Comparison of ENCODE assay signal across 9 mouse cellular contexts in genomic region chr2:118199867-118200266, GRCm38 (mm10). TPM values are rescaled to one million over a fixed set of nuclear protein-coding genes. Genes with fewer than 3 reads are reported as not detected.
A peak's percentile ranks its signal among the peaks of the same experiment; 100 is the strongest.
DNase-seq lines count a peak whose midpoint lies in the region; ATAC-seq and TF ChIP-seq lines count a peak whose summit lies in the region.
"Had no signal": no experiment of that assay in that cellular context is flagged by ENCODE, and none has a peak within 500 bp of the region (broad histone marks: within the 10 kb centered on the region; RNA-seq: fewer than 3 reads in every experiment).

No protein-coding gene starts in this region.

- intact Hi-C loops in heart, postnatal 14 days (cut with DNase I), result loop anchor here (1.0 kb wide), 1 partner anchor 46 kb away; no protein-coding TSS in a partner anchor

- H3K27me3 ChIP-seq in MEL (ENCODE audit: control insufficient read depth in 1 of 2, insufficient read depth in 2 of 2, low read length in 2 of 2), result no peaks in the 10 kb centered on the region; a peak in 1 of 4 replicates
- no peaks in the 10 kb centered on the region for H3K27me3 ChIP-seq in forebrain, embryonic 11.5 days (ENCODE audit: control insufficient read depth, insufficient read depth, low read length)

- no peak overlapping the region for H3K4me2 ChIP-seq in forebrain, embryonic 11.5 days (ENCODE audit: low read depth, low read length, severe bottlenecking)

- TF ChIP-seq POLR2A in MEL (IDR thresholded peaks at IDR 0.05; ENCODE audit: control insufficient read depth in 1 of 2, insufficient read depth in 1 of 2, low read depth in 1 of 2, low read length in 2 of 2, poor library complexity in 1 of 2), result no peak

- no peak overlapping the region for H3K27ac ChIP-seq in MEL (ENCODE audit: control insufficient read depth, low read depth, low read length)
- no peak overlapping the region for H3K27ac ChIP-seq in forebrain, embryonic 11.5 days (ENCODE audit: low read depth, low read length)

- ATAC-seq in forebrain, embryonic 11.5 days (replicated peaks; ENCODE audit: low FRiP score), result peak; percentile 60; the same call in 1 of the 2 replicates

- H3K9ac ChIP-seq in MEL (ENCODE audit: control insufficient read depth, low read depth, low read length, poor library complexity, severe bottlenecking), result no peak overlapping the region
- no peak overlapping the region for H3K9ac ChIP-seq in forebrain, embryonic 11.5 days (ENCODE audit: low read length)

- no peaks in the 10 kb centered on the region for H3K79me2 ChIP-seq in MEL (ENCODE audit: control insufficient read depth, insufficient read depth, low read length, poor library complexity)

- TF ChIP-seq CTCF in MEL (IDR thresholded peaks at IDR 0.05 in 2 of 3, conservative IDR thresholded peaks at IDR 0.05 in 1 of 3; ENCODE audit: control insufficient read depth in 1 of 3, insufficient read depth in 1 of 3, low read depth in 2 of 3, low read length in 3 of 3, poor library complexity in 1 of 3, severe bottlenecking in 1 of 3), result peak; percentile 77 to 85 (median 84)

- 11% methylated on average over 5 of the region's 5 CpGs for WGBS in forebrain, embryonic 11.5 days

- TF ChIP-seq EP300 in MEL (IDR thresholded peaks at IDR 0.05; ENCODE audit: low read depth in 1 of 2, low read length in 2 of 2), result no peak

- peak; percentile 63 for DNase-seq in MEL (ENCODE audit: low read depth, low spot score)
- DNase-seq in c-Kit-positive CD71-negative TER-119-negative erythroid progenitor cells, embryonic 14.5 days (ENCODE audit: low read depth), result peak; percentile 49
- DNase-seq in forebrain, embryonic 11.5 days (ENCODE audit: low spot score), result peak; percentile 89
- DNase-seq in heart, postnatal 14 days, result peak; percentile 74 to 83
- peak; percentile 64 to 84 for DNase-seq in layer of hippocampus, adult 8-10 months (ENCODE audit: low spot score in 2 of 2)
- peak; percentile 81 for DNase-seq in lung, postnatal 25 days (ENCODE audit: low spot score)
- peak; percentile 66 for DNase-seq in right cerebral cortex, postnatal 14 days
- DNase-seq in urinary bladder, postnatal 36 days (ENCODE audit: low spot score in 2 of 2), result peak; percentile 66 to 72

- H3K4me1 ChIP-seq in MEL (ENCODE audit: control insufficient read depth in 1 of 2, insufficient read depth in 2 of 2, low read length in 2 of 2), result no peaks in the 10 kb centered on the region
- H3K4me1 ChIP-seq in forebrain, embryonic 11.5 days (replicated peaks; ENCODE audit: control insufficient read depth, insufficient read depth, low read length), result peaks cover 15% of the 10 kb centered on the region; the same call in 1 of the 2 replicates

- H3K9me3 ChIP-seq in MEL (replicated peaks; ENCODE audit: insufficient read depth, low read length), result no peaks in the 10 kb centered on the region
- no peaks in the 10 kb centered on the region for H3K9me3 ChIP-seq in forebrain, embryonic 11.5 days (ENCODE audit: control insufficient read depth, low read length)

- no peak overlapping the region for H3K4me3 ChIP-seq in MEL (ENCODE audit: control insufficient read depth in 1 of 2, insufficient read depth in 1 of 2, low read depth in 2 of 2, low read length in 2 of 2)
- no peak overlapping the region for H3K4me3 ChIP-seq in forebrain, embryonic 11.5 days (ENCODE audit: low read depth, low read length)
- H3K4me3 ChIP-seq: megakaryocyte, embryonic 14.5 days had no signal

- TF ChIP-seq RAD21 in MEL (IDR thresholded peaks at IDR 0.05; ENCODE audit: low read depth, low read length), result peak; percentile 80

- no peaks in the 10 kb centered on the region for H3K36me3 ChIP-seq in MEL (ENCODE audit: control insufficient read depth in 1 of 2, insufficient read depth in 2 of 2, low read length in 2 of 2)
- H3K36me3 ChIP-seq in forebrain, embryonic 11.5 days (ENCODE audit: control insufficient read depth, insufficient read depth, low read length), result no peaks in the 10 kb centered on the region

TF ChIP-seq in MEL, 35 proteins besides CTCF, POLR2A, EP300 and RAD21:
- TF ChIP-seq ZC3H11A (IDR thresholded peaks at IDR 0.05; ENCODE audit: low read depth, low read length), result peak; percentile 27; the same call in 1 of the 2 replicates
- TF ChIP-seq MYC (IDR thresholded peaks at IDR 0.05; ENCODE audit: low read depth, low read length), result no peak
- TF ChIP-seq MEF2A (IDR thresholded peaks at IDR 0.05; ENCODE audit: extremely low read depth, insufficient replicate concordance, low read depth, low read length, poor library complexity, severe bottlenecking), result no peak
- TF ChIP-seq SMC3 (IDR thresholded peaks at IDR 0.05; ENCODE audit: low read depth, low read length), result peak; percentile 65
- TF ChIP-seq BHLHE40 (IDR thresholded peaks at IDR 0.05; ENCODE audit: borderline replicate concordance, low read depth, low read length), result no peak
- TF ChIP-seq ELF1 (IDR thresholded peaks at IDR 0.05; ENCODE audit: low read depth, low read length), result no peak
- no peak for TF ChIP-seq ZKSCAN1 (IDR thresholded peaks at IDR 0.05; ENCODE audit: low read depth, low read length)
- TF ChIP-seq MXI1 (IDR thresholded peaks at IDR 0.05; ENCODE audit: low read depth, low read length), result no peak
- TF ChIP-seq CHD2 (IDR thresholded peaks at IDR 0.05; ENCODE audit: low read length), result no peak
- no peak for TF ChIP-seq MAFK (IDR thresholded peaks at IDR 0.05; ENCODE audit: borderline replicate concordance, low read depth, low read length)
- TF ChIP-seq NELFE (IDR thresholded peaks at IDR 0.05; ENCODE audit: low read depth, low read length), result no peak

RNA-seq across cellular contexts. Expression of gene Fsip1, which starts 56.9 kb away (rescaled TPM):
- total RNA-seq in MEL (2012; rRNA removed), result not detected in 2 replicates
- not detected for polyA plus RNA-seq in MEL (2012; ENCODE audit: insufficient read depth in 1 of 2, insufficient read length in 2 of 2, low read depth in 1 of 2, low replicate concordance in 2 of 2, missing spikeins in 1 of 2)
- polyA plus RNA-seq in forebrain, embryonic 11.5 days (2014; fragmentation: Nextera tagmentation; extraction: Ambion mirVana), result 3.2 and 4.2 TPM in 2 replicates
- under 1 TPM in 1 of 2 experiments, not detected in 1; 0.17 TPM for total RNA-seq in heart, postnatal 14 days (2021)
- 1 to 10 TPM in 3 of 4 experiments, under 1 TPM in 1; 0.72 to 1.7 (median 1.3) TPM for total RNA-seq in layer of hippocampus, adult 8-10 months (2022)
